Comparison of ENCODE assay signal across 13 mouse cellular contexts in genomic region chr8:48704485-48704884, GRCm38 (mm10).
A peak's percentile ranks its signal among the peaks of the same experiment; 100 is the strongest.
DNase-seq lines count a peak whose midpoint lies in the region; ATAC-seq and TF ChIP-seq lines count a peak whose summit lies in the region.
"Had no signal": no experiment of that assay in that cellular context is flagged by ENCODE, and none has a peak within 500 bp of the region (broad histone marks: within the 10 kb centered on the region; RNA-seq: fewer than 3 reads in every experiment).

No protein-coding gene starts in this region.

- H3K4me2 ChIP-seq in embryonic facial prominence, embryonic 13.5 days: no peak overlapping the region
- H3K4me2 ChIP-seq in hindbrain, postnatal 0 days (ENCODE audit: low read depth, low read length): no peak overlapping the region
- H3K4me2 ChIP-seq: embryonic facial prominence, embryonic 15.5 days had no signal

- no peak for ATAC-seq in embryonic facial prominence, embryonic 13.5 days (ENCODE audit: insufficient number of reproducible peaks, insufficient read depth, low FRiP score, low TSS enrichment, low read depth)
- no peak for ATAC-seq in hindbrain, postnatal 0 days

- DNase-seq in embryonic facial prominence, embryonic 10.5 days (ENCODE audit: low spot score): no peak
- peak; percentile 35 for DNase-seq in fibroblast of lung, adult 2 months (ENCODE audit: low read depth)
- peak; percentile 37 for DNase-seq in kidney, adult 9 months
- peak; percentile 27 for DNase-seq in lung, postnatal 10 days
- DNase-seq in hindbrain, postnatal 0 days (ENCODE audit: low spot score): no peak
- DNase-seq in embryo, embryonic 9.5 days (ENCODE audit: extremely low spot score): no peak
- DNase-seq in c-Kit-positive CD71-positive TER-119-positive erythroid progenitor cells, embryonic 14.5 days (ENCODE audit: low spot score): no peak
- DNase-seq: cerebellum, adult 9-10 months; left cerebral cortex, postnatal 4 days; thymus, postnatal 4 days had no signal

- 57% methylated on average over 6 of the region's 6 CpGs for WGBS in embryonic facial prominence, embryonic 13.5 days
- 64% methylated on average over 6 of the region's 6 CpGs for WGBS in embryonic facial prominence, embryonic 10.5 days
- 85% methylated on average over 6 of the region's 6 CpGs for WGBS in hindbrain, postnatal 0 days

- no peak overlapping the region for H3K9ac ChIP-seq in embryonic facial prominence, embryonic 13.5 days
- H3K9ac ChIP-seq in hindbrain, postnatal 0 days (replicated peaks; ENCODE audit: low read length): no peak overlapping the region
- H3K9ac ChIP-seq: embryonic facial prominence, embryonic 15.5 days had no signal

- peaks cover 8% of the 10 kb centered on the region; the same call in 1 of the 2 replicates for H3K9me3 ChIP-seq in embryonic facial prominence, embryonic 13.5 days
- H3K9me3 ChIP-seq in embryonic facial prominence, embryonic 10.5 days: peaks cover 4% of the 10 kb centered on the region; the same call in 1 of the 2 replicates
- no peaks in the 10 kb centered on the region for H3K9me3 ChIP-seq in hindbrain, postnatal 0 days (ENCODE audit: low read length)
- H3K9me3 ChIP-seq: embryonic facial prominence, embryonic 15.5 days had no signal

- no peaks in the 10 kb centered on the region for H3K36me3 ChIP-seq in embryonic facial prominence, embryonic 13.5 days
- H3K36me3 ChIP-seq in embryonic facial prominence, embryonic 10.5 days (replicated peaks): peaks cover 14% of the 10 kb centered on the region; the same call in 1 of the 2 replicates
- H3K36me3 ChIP-seq in hindbrain, postnatal 0 days (ENCODE audit: insufficient read depth, low read length): no peaks in the 10 kb centered on the region
- H3K36me3 ChIP-seq: embryonic facial prominence, embryonic 15.5 days had no signal

- H3K27me3 ChIP-seq in embryonic facial prominence, embryonic 13.5 days: no peaks in the 10 kb centered on the region
- no peaks in the 10 kb centered on the region for H3K27me3 ChIP-seq in embryonic facial prominence, embryonic 10.5 days (replicated peaks; ENCODE audit: low read depth, poor library complexity, severe bottlenecking)
- H3K27me3 ChIP-seq in hindbrain, postnatal 0 days (ENCODE audit: insufficient read depth, low read length): no peaks in the 10 kb centered on the region
- H3K27me3 ChIP-seq: embryonic facial prominence, embryonic 15.5 days had no signal

- H3K27ac ChIP-seq in embryonic facial prominence, embryonic 13.5 days: 0 out of 2 replicates have a peak overlapping the region, but pooled peaks have one; percentile 3
- no peak overlapping the region for H3K27ac ChIP-seq in embryonic facial prominence, embryonic 10.5 days (replicated peaks)
- H3K27ac ChIP-seq in hindbrain, postnatal 0 days: no peak overlapping the region
- H3K27ac ChIP-seq: embryonic facial prominence, embryonic 15.5 days had no signal

- H3K4me1 ChIP-seq in embryonic facial prominence, embryonic 13.5 days: no peaks in the 10 kb centered on the region; the same call in 1 of the 2 replicates
- peaks cover 10% of the 10 kb centered on the region for H3K4me1 ChIP-seq in embryonic facial prominence, embryonic 10.5 days
- no peaks in the 10 kb centered on the region for H3K4me1 ChIP-seq in hindbrain, postnatal 0 days (ENCODE audit: insufficient read depth, low read length)
- H3K4me1 ChIP-seq: embryonic facial prominence, embryonic 15.5 days had no signal

- TF ChIP-seq CTCF in hindbrain, postnatal 0 days (IDR thresholded peaks at IDR 0.05; ENCODE audit: low read depth): no peak

- no peak overlapping the region for H3K4me3 ChIP-seq in embryonic facial prominence, embryonic 13.5 days
- H3K4me3 ChIP-seq in embryonic facial prominence, embryonic 10.5 days: no peak overlapping the region
- H3K4me3 ChIP-seq in hindbrain, postnatal 0 days (ENCODE audit: low read length): no peak overlapping the region
- H3K4me3 ChIP-seq: embryonic facial prominence, embryonic 15.5 days; myocyte had no signal

Comparison
In these comparisons a context has a peak if more than half of its experiments do, and no peak if none do; other contexts are left out.
1. DNase-seq: peak in fibroblast of lung, adult 2 months (single experiment), kidney, adult 9 months (single experiment) and lung, postnatal 10 days (single experiment); none in embryonic facial prominence, embryonic 10.5 days (single experiment), hindbrain, postnatal 0 days (single experiment), embryo, embryonic 9.5 days (single experiment) and c-Kit-positive CD71-positive TER-119-positive erythroid progenitor cells, embryonic 14.5 days (single experiment).